Mouse (Mus musculus) embryonic facial prominence, embryonic 14.5 days (tissue): ENCODE measurements at regions not wholly inside any gene's neighbourhood (a gene's known extent, or its start where the extent isn't known, plus 50 kb on each side); places are given as distances from the start of the nearest gene placed in this dataset.

ENCODE experiments used
- ATAC-seq: fragments of 200-750 bp; cut with Nextera tagmentation; 2 replicates; pipeline ENCODE4 v1.8.0; 2017; ENCODE audit warnings: low read depth, moderate number of reproducible peaks, moderate TSS enrichment
- DNase-seq: peaks from one replicate; pipeline ENCODE4 v3.0.0-alpha.2; 2015; ENCODE audit warnings: low spot score
- H3K27ac ChIP-seq: fragments of 300-500 bp; sonication (generic); replicated peaks from 2 replicates; pipeline ENCODE4 v1.5.1; 2014; ENCODE audit warnings: low read depth, mild to moderate bottlenecking, low read length, moderate library complexity
- H3K27me3 ChIP-seq: fragments of 300-500 bp; sonication (generic); replicated peaks from 2 replicates; pipeline ENCODE4 v1.6.1; 2014; ENCODE audit warnings: low read length; ENCODE audit not compliant: control insufficient read depth, insufficient read depth
- H3K36me3 ChIP-seq: fragments of 300-500 bp; sonication (generic); 2 replicates; pipeline ENCODE4 v1.6.1; 2014; ENCODE audit warnings: low read length, mixed read lengths; ENCODE audit not compliant: control insufficient read depth, insufficient read depth
- H3K4me1 ChIP-seq: fragments of 300-500 bp; sonication (generic); 2 replicates; pipeline ENCODE4 v1.6.1; 2014; ENCODE audit warnings: antibody characterized with exemption, low read length; ENCODE audit not compliant: control insufficient read depth, insufficient read depth
- H3K4me2 ChIP-seq: fragments of 300-500 bp; sonication (generic); 2 replicates; pipeline ENCODE4 v1.6.1; 2014; ENCODE audit warnings: low read depth, mild to moderate bottlenecking, low read length, moderate library complexity, mixed read lengths
- H3K4me3 ChIP-seq: fragments of 300-500 bp; sonication (generic); 2 replicates; pipeline ENCODE4 v1.5.1; 2014; ENCODE audit warnings: low read depth, mild to moderate bottlenecking, low read length
- H3K9ac ChIP-seq: fragments of 300-500 bp; sonication (generic); 2 replicates; pipeline ENCODE4 v1.6.1; 2014; ENCODE audit warnings: low read depth, mild to moderate bottlenecking, low read length, moderate library complexity, mixed read lengths
- H3K9me3 ChIP-seq: fragments of 300-500 bp; sonication (generic); 2 replicates; pipeline ENCODE4 v1.6.1; 2016; ENCODE audit warnings: low read length; ENCODE audit not compliant: control insufficient read depth
- WGBS: fragments of 180-500 bp; shearing (Covaris S2); extraction: QIAGEN DNeasy Blood & Tissue Kit; methylation state at CpG from one replicate; pipeline ENCODE4 v1.1.7; 2014; 5-methylcytosine and 5-hydroxymethylcytosine counted together

DNA sequence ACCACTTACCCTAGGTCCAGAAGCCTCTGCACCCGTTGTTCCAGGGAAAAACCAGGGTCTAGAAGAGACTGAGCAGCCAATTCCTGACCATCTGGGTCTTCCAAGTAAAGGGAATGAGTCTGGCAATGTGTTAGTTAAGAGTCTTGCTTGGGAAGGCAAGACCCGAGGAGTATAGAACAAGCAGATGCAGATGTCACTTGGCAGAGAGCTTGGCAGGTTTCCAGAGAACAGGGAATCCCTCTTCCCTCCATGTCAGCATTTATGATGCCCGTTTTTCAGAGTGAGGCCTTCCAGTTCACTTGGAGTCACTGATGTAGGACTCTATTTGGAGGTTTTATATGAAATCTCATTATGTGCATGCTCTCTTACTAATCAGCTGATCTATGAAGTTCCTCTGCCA is 231.1 kb downstream of the Bcl2 start:
- H3K36me3 ChIP-seq: no peaks in the 10 kb centered on the region
- no peak for ATAC-seq

DNA sequence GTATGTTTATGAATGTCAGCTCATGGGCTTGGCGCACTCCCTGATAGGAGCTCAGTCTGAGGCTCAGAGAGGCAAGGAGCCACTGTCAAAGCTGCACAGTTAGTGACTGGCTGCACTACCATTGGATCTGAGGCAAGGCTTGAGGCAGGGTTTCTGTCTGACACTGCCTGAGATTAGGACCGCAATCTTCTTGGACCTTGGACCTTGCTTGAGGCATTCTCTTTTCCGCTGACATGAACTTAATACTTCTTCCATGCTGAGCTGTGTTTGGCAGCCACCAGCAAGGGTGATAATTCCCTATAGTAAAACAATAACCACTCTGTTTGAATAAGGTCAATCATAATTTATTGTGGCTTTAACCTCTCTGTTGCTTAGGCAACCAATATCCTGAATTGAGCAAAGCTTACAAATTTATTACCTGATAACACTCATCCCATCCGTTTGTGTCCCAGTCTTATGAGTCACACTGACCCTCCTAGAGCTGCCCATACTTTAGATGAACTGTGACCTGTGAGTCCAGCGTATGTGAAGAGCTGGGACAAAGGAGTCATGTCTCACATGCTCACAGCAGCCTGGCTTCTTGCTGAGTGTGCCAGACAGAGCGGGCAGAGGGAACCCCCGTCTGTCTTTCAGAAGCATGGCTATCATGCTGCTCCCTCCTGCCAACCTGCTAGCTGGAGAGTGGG is 236.3 kb downstream of the Bcl2 start:
- WGBS: 68% methylated on average over 7 of the region's 7 CpGs
- Histone ChIP-seq H3K4me2 (no peak overlapping the region), H3K27ac (no peak overlapping the region), H3K4me3 (no peak overlapping the region), H3K4me1 (no peaks in the 10 kb centered on the region), H3K36me3 (no peaks in the 10 kb centered on the region), H3K9ac (no peak overlapping the region), H3K27me3 (no peaks in the 10 kb centered on the region), H3K9me3 (no peaks in the 10 kb centered on the region)
- DNase-seq (no peak), ATAC-seq (no peak)

More for the DNA sequence above, 231.1 kb downstream of the Bcl2 start:
- Histone ChIP-seq H3K9me3 (no peaks in the 10 kb centered on the region), H3K4me2 (no peak overlapping the region), H3K27me3 (no peaks in the 10 kb centered on the region), H3K9ac (no peak overlapping the region), H3K4me3 (no peak overlapping the region), H3K4me1 (no peaks in the 10 kb centered on the region), H3K27ac (no peak overlapping the region)
- WGBS: 36% methylated on average over 3 of the region's 3 CpGs
- DNase-seq: peak; percentile 56

- Histone ChIP-seq H3K4me1 (no peaks in the 10 kb centered on the region), H3K27me3 (no peaks in the 10 kb centered on the region), H3K36me3 (no peaks in the 10 kb centered on the region), H3K27ac (no peak overlapping the region), H3K9ac (no peak overlapping the region), H3K4me3 (no peak overlapping the region), H3K9me3 (no peaks in the 10 kb centered on the region), H3K4me2 (no peak overlapping the region)
- no peak for ATAC-seq
- DNase-seq: no peak
- 91% methylated on average over 9 of the region's 9 CpGs for WGBS
Measured at GRCm38 (mm10) chr1:106468021-106468420, 246.1 kb downstream of the Bcl2 start.

DNA sequence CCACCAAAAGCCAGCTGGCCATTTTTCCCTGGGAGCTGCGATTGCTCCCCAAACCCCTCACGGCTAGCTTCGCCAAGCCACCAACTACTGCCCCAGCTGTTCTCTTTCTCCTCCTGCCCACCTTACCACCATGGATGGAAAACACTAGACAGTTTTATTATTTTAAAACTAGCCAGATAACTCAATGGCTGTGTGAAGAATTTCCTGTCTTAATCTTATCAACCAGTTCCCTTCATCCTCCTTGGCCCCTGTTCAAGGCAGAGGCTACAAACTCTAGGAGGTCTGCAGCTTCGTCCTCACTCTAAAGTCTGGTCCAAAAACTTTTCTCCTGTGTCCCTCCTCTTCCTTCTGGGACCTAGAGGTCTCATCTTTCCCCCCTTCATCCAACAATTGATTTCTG is 247.4 kb downstream of the Bcl2 start:
- H3K4me3 ChIP-seq: no peak overlapping the region
- no peaks in the 10 kb centered on the region for H3K4me1 ChIP-seq
- H3K27me3 ChIP-seq: no peaks in the 10 kb centered on the region
- H3K4me2 ChIP-seq: no peak overlapping the region
- H3K36me3 ChIP-seq: no peaks in the 10 kb centered on the region
- H3K27ac ChIP-seq: no peak overlapping the region
- 83% methylated on average over 4 of the region's 4 CpGs for WGBS
- H3K9ac ChIP-seq: no peak overlapping the region
- no peak for ATAC-seq
- no peaks in the 10 kb centered on the region for H3K9me3 ChIP-seq
- no peak for DNase-seq

DNA sequence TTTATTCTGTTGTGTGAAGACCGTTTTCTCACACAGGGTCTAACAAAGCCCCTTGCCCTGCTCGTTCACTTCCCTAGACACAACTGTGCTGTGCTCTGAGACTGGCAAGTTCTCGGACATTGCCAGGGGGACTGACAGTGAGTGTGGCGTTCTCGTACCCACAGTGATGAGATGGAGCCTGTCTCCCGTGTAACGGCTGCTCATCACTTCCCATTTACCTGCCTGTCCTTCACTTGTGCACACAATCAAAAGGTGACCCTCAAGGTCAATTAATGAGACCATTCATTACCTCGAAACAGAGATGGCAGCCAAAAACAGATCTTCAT is 248.1 kb downstream of the Bcl2 start:
- Histone ChIP-seq H3K9ac (no peak overlapping the region), H3K36me3 (no peaks in the 10 kb centered on the region), H3K4me1 (no peaks in the 10 kb centered on the region), H3K27ac (no peak overlapping the region), H3K27me3 (no peaks in the 10 kb centered on the region), H3K4me2 (no peak overlapping the region), H3K9me3 (no peaks in the 10 kb centered on the region), H3K4me3 (no peak overlapping the region)
- DNase-seq (no peak), ATAC-seq (no peak)
- 69% methylated on average over 8 of the region's 8 CpGs for WGBS

GRCm38 (mm10) chr1:106465243-106465976 is 248.7 kb downstream of the Bcl2 start:
- ATAC-seq: no peak
- H3K36me3 ChIP-seq: no peaks in the 10 kb centered on the region
- no peaks in the 10 kb centered on the region for H3K4me1 ChIP-seq
- DNase-seq: no peak
- H3K9me3 ChIP-seq: no peaks in the 10 kb centered on the region
- 70% methylated on average over 4 of the region's 4 CpGs for WGBS
- H3K4me2 ChIP-seq: no peak overlapping the region
- no peaks in the 10 kb centered on the region for H3K27me3 ChIP-seq
- no peak overlapping the region for H3K27ac ChIP-seq
- H3K4me3 ChIP-seq: no peak overlapping the region
- H3K9ac ChIP-seq: no peak overlapping the region

DNA sequence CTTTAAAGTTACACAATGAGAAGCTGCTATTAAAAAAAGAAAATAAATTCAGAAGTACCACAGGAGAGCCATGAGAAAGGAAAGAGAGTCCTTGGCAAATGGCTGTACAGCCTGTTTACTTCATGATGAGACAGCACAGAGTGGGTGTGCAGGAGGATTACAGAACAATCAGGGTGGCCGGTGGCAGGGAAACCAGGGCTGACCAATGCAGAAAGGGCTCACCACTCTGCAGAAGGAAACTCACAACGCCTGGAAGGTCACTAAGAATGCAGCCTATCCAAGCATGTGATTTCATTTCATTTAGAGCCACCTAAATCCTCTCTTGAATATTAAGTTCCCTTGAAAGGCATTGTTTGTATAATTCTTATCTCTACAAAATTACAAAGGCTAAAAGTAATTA is 249.3 kb downstream of the Bcl2 start:
- peak; percentile 31 for DNase-seq
- Histone ChIP-seq H3K4me1 (no peaks in the 10 kb centered on the region), H3K36me3 (no peaks in the 10 kb centered on the region), H3K27ac (no peak overlapping the region), H3K9ac (no peak overlapping the region), H3K27me3 (no peaks in the 10 kb centered on the region), H3K9me3 (no peaks in the 10 kb centered on the region), H3K4me2 (no peak overlapping the region), H3K4me3 (no peak overlapping the region)
- WGBS: 64% methylated on average over 2 of the region's 2 CpGs
- ATAC-seq: peak; percentile 86

DNA sequence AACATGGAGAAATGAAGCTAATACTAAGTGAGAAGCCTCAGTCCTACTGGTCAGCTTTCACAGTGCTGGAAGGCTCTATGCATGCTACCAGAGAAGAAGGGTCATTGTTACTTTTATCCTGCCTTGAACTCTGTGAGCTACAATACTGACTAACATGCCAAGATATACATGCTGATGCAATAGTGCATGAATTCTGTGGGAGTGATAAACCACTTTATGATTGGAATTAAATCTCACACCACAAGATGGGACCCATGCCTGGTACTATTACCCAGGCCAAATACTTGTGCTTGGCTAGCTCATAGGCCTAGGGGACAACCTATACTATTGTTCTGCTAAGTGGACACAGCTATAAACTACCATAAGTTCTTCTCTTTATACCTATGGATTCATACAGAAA is 251.5 kb downstream of the Bcl2 start:
- H3K4me1 ChIP-seq: no peaks in the 10 kb centered on the region
- no peak overlapping the region for H3K4me2 ChIP-seq
- DNase-seq (no peak), ATAC-seq (no peak)
- H3K9me3 ChIP-seq: no peaks in the 10 kb centered on the region
- no peaks in the 10 kb centered on the region for H3K36me3 ChIP-seq
- H3K9ac ChIP-seq: no peak overlapping the region
- no peak overlapping the region for H3K27ac ChIP-seq
- H3K27me3 ChIP-seq: no peaks in the 10 kb centered on the region
- no peak overlapping the region for H3K4me3 ChIP-seq

- H3K9me3 ChIP-seq: no peaks in the 10 kb centered on the region
- H3K4me3 ChIP-seq: no peak overlapping the region
- H3K27me3 ChIP-seq: no peaks in the 10 kb centered on the region
- H3K4me1 ChIP-seq: no peaks in the 10 kb centered on the region
- H3K9ac ChIP-seq: no peak overlapping the region
- no peak overlapping the region for H3K4me2 ChIP-seq
- DNase-seq (no peak), ATAC-seq (no peak)
- WGBS: 87% methylated on average over 1 of the region's 1 CpGs
- H3K36me3 ChIP-seq: no peaks in the 10 kb centered on the region
- H3K27ac ChIP-seq: no peak overlapping the region
Measured at GRCm38 (mm10) chr1:106462112-106462511, 252.0 kb downstream of the Bcl2 start.
